Mouse (Mus musculus) skeletal muscle tissue, adult 2 months (tissue): ENCODE data around the gene Slc35f1.
"Not testable (repeated sequence)": the region's sequence is repeated elsewhere in the genome, so short reads cannot be mapped to it uniquely, and the experiment has no call there.

Experiments used
- DNase-seq: peaks from one replicate; pipeline ENCODE4 v3.0.0-alpha.2; 2012; ENCODE audit warnings: low read depth, low spot score

Gene Slc35f1

GRCm38 (mm10) chr10:52787075-52787474, 96.7 kb downstream of the Slc35f1 start:
- DNase-seq: no peak

GRCm38 (mm10) chr10:52791560-52791959, 101.2 kb downstream of the Slc35f1 start:
- DNase-seq: no peak

- no peak for DNase-seq
Measured at GRCm38 (mm10) chr10:52797454-52797853, 107.1 kb downstream of the Slc35f1 start.

- DNase-seq: no peak
Measured at GRCm38 (mm10) chr10:52807808-52808207, 117.5 kb downstream of the Slc35f1 start.

GRCm38 (mm10) chr10:52812861-52813260, 122.5 kb downstream of the Slc35f1 start:
- no peak for DNase-seq

DNA sequence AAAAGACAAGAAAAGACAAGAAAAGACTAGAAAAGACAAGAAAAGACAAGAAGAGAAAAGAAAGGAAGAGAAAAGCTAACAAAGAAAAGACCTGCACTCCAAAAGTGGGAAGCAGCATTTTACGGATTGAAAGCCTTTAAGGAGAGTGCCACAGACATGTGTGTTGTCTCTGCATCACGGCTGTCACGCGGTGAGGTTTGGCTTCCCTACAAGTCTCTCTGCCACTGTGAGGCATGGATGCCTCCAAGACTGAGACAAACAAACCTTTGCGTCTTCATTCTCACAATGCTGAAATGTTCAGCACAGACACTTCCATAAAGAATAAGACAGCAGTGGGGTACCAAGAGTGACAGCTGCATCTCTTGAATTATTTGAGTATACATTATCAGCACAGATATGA, 124.0 kb downstream of the Slc35f1 start:
- no peak for DNase-seq

GRCm38 (mm10) chr10:52819661-52820060, 129.3 kb downstream of the Slc35f1 start:
- DNase-seq: no peak

DNA sequence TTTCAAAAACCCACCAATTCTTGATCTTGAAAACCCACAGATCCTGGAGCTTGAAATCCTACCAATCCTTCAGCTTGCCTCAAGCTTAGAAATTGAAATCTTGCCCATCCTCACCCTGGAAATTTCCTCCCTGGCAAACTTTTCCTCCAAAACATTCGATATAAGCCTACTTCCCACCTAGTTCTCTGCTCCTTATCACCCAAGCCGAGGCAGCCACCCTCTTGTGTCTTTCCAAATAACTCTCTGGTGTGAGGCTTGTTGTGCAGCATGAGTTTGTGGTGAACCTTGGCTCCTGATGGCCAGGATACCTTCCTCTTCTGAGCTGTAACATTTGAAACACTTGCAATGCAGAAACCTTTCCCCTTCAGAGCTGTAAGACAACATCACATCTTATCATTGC, 132.6 kb downstream of the Slc35f1 start:
- no peak for DNase-seq

DNA sequence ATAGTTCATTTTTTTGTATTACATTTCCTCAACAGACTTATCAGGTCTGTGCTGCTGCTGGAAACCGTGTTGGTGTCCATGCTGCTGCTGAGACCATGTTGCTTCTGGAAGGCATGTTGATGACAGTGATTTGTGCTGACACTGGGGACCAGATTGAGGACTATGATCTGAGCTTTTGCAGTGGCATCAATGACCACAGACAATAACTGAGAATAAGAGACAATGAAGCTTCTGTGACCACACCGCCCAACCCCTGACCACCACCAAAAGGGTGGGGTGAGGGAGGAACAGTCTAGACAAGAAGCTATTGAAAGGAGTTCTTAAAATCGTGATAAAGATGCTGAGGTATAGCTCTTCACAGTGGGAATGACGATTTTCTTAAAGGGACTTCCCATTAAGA, 135.4 kb downstream of the Slc35f1 start:
- DNase-seq: no peak

- no peak for DNase-seq
Measured at GRCm38 (mm10) chr10:52840819-52841218, 150.5 kb downstream of the Slc35f1 start.

GRCm38 (mm10) chr10:52851994-52852393, 161.7 kb downstream of the Slc35f1 start:
- no peak for DNase-seq

DNA sequence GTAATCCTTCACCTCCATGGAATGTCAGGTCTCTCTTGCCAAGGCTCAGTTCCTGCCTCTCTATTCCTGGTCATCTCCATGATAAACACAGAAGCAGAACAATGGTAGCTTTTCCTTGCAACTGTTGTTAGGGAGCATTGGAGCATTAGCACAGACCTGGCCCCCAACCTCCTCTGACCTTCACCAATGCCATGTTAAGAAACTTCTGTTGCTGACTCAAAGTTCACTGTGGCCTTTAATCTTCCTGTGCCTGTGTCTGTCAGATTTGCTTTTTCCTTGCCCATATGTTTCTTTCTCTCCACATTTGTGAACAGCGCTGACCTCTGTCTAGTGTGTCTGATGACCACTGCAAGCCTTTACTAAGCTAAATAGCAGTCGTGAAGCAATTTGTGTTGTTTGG, 170.5 kb downstream of the Slc35f1 start:
- no peak for DNase-seq

DNA sequence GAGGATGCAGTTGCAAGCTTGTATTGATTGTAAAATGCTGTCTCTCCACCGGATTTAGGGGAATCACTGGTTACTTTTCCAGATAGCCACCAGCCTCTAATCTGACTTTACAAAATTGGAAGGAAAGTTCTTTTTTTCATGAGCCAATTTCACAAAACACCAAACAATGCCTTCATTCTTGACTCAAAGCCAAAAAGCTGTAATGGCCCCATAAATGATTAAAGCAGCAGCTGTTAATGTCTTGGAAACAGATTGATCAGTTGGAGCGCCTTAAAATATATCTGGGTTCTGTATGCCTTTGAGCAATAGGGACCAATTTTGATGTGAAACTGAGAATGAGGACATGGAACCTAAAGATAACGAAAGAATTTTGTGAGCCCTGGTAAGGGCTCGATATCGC, 174.6 kb downstream of the Slc35f1 start:
- DNase-seq: no peak

GRCm38 (mm10) chr10:52871110-52871509, 180.8 kb downstream of the Slc35f1 start:
- no peak for DNase-seq

DNA sequence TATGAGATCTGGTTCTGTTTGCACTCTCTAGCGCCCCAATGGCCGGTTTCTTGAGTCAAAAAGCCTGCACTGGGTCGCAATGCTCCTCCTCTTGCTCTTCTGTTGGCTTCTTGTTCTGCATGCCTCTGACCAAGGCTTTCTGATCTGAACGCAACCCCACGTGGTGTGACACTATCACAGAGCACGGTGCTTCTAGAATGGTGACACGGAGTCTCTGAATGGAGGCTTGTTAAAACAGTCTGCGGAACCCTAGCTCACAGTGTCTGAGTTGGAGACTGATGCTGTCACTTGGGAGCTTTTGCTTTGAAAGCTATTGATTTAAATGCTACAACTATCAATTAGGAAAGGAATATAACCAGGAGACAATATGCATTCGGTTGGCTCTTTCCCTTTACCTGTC, 183.8 kb downstream of the Slc35f1 start:
- no peak for DNase-seq

- no peak for DNase-seq
Measured at GRCm38 (mm10) chr10:52874712-52875111, 184.4 kb downstream of the Slc35f1 start.

DNA sequence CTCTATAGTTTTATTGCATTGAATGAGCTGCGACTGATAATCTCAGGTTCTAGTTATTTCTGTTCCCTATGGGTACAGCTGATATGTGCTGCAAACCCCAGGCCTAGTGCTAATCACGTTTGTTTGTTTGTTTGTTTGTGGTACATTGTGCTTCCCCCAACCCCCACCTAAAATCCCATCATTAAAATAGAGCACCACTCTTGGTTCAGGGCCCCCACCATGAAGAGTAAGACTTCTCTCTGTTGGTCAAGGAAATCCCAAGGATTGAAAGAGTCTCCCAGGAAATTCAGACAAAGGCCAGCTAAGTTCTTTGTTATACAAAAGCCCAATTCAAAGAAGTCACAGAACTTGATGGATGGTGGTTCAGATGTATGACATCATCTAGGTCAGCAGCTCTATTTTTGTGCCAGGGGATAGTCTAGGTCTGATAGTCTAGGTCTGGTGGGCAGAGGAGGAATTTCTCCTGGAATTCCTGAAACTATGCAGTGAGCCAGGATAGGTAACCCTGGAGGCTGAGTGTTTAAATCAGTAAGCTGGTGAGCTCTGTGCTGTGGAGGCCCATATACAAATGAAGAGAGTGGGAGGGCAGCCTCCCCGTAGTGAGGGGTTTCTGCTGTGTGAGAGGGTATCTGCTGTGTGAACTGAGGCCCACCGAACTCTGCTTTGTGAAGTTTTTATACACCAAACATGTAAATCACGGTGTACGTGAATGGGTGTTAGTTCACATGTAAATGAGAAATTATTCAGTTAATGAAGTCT, 187.1 kb downstream of the Slc35f1 start:
- DNase-seq: no peak

- no peak for DNase-seq
Measured at GRCm38 (mm10) chr10:52878093-52878801, 187.9 kb downstream of the Slc35f1 start.

GRCm38 (mm10) chr10:52896724-52897123, 206.4 kb downstream of the Slc35f1 start:
- DNase-seq: not testable (repeated sequence)

DNA sequence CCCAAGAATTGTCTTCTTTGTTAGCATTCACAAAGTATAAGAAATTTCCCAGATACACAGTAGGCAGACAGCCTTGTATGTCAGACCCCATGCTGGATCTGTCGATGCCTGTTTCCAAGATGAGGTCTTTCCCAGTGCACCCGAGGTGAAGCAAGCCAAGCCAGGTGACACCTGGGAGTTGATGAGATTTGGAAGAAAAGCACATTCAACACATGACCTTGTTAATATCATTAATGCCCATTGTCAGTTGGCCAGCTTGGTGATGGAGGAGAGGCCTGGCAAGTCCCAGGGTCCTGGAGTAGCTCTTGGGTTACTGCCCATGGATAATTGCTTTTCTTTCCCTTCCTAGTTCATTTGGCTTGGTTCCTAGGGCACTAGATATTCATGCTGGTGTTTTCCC, 214.6 kb downstream of the Slc35f1 start:
- no peak for DNase-seq

GRCm38 (mm10) chr10:52911762-52912161, 221.4 kb downstream of the Slc35f1 start:
- DNase-seq: no peak

GRCm38 (mm10) chr10:52918715-52919114, 228.4 kb downstream of the Slc35f1 start:
- no peak for DNase-seq

- DNase-seq: no peak
Measured at GRCm38 (mm10) chr10:52923143-52923542, 232.8 kb downstream of the Slc35f1 start.
